Mouse (Mus musculus) heart, adult 18-20 months (tissue): ENCODE results near the gene Polr2e. TPM values are rescaled to one million over a fixed set of nuclear protein-coding genes. Genes with fewer than 3 reads are reported as not detected.
A peak's percentile ranks its signal among the peaks of the same experiment; 100 is the strongest.

ENCODE experiments used
- DNase-seq, 2 experiments: peaks; one replicate each; pipeline ENCODE4 v3.0.0; 2021 to 2022; ENCODE audit warnings: mixed read lengths in 1 of 2
- total RNA-seq, 2 experiments: library from RNA; stranded (reverse); gene quantifications; 2 replicates each; pipeline ENCODE4 v1.2.3; 2021

The Polr2e gene
- total RNA-seq, 2 experiments from 2014 or later = 92.9 to 97.6 TPM

- DNase-seq = peak in 1 of 2 experiments; percentile 81
Measured at GRCm38 (mm10) chr10:80017361-80017760, 22.2 kb downstream of the Polr2e start.

GRCm38 (mm10) chr10:80016931-80017330 lies 22.7 kb downstream of the Polr2e start:
- no peak for DNase-seq

- DNase-seq = peak in 1 of 2 experiments; percentile 81
Measured at GRCm38 (mm10) chr10:80016511-80016910, 23.1 kb downstream of the Polr2e start, which contains the start of gene Arhgap45. Arhgap45 (plus strand) TSS chr10:80016653.

- DNase-seq = no peak
Measured at GRCm38 (mm10) chr10:80015583-80015982, 24.0 kb downstream of the Polr2e start.

GRCm38 (mm10) chr10:80014484-80015290 lies 24.9 kb downstream of the Polr2e start:
- DNase-seq = no peak

GRCm38 (mm10) chr10:80013609-80014008 lies 26.0 kb downstream of the Polr2e start:
- no peak for DNase-seq

GRCm38 (mm10) chr10:80011740-80012139 lies 27.9 kb downstream of the Polr2e start:
- DNase-seq = no peak

GRCm38 (mm10) chr10:80004233-80004705 lies 35.3 kb downstream of the Polr2e start:
- no peak for DNase-seq

GRCm38 (mm10) chr10:80003374-80004232 lies 36.0 kb downstream of the Polr2e start:
- DNase-seq = peak in 1 of 2 experiments; percentile 77

GRCm38 (mm10) chr10:80002829-80003228 lies 36.8 kb downstream of the Polr2e start:
- no peak for DNase-seq

GRCm38 (mm10) chr10:80001945-80002344 lies 37.6 kb downstream of the Polr2e start:
- DNase-seq = no peak

GRCm38 (mm10) chr10:79997819-79998218 lies 41.8 kb downstream of the Polr2e start:
- peak; percentile 65 to 70 for DNase-seq

GRCm38 (mm10) chr10:79997034-79997760 lies 42.4 kb downstream of the Polr2e start:
- DNase-seq = peak; percentile 77 to 83

GRCm38 (mm10) chr10:79996272-79997033 lies 43.1 kb downstream of the Polr2e start, which contains the start of gene Abca7:
Abca7 (plus strand) TSS chr10:79996494.
- DNase-seq = peak; percentile 97 to 100

GRCm38 (mm10) chr10:79995636-79996035 lies 44.0 kb downstream of the Polr2e start:
- no peak for DNase-seq

GRCm38 (mm10) chr10:79994397-79995115 lies 45.0 kb downstream of the Polr2e start:
- peak in 1 of 2 experiments; percentile 61 for DNase-seq

- DNase-seq = no peak
Measured at GRCm38 (mm10) chr10:79991548-79991947, 48.0 kb downstream of the Polr2e start.

GRCm38 (mm10) chr10:79991099-79991498 lies 48.5 kb downstream of the Polr2e start:
- DNase-seq = no peak

- DNase-seq = no peak
Measured at GRCm38 (mm10) chr10:79989870-79990269, 49.7 kb downstream of the Polr2e start.

- DNase-seq = no peak
Measured at GRCm38 (mm10) chr10:79989272-79989786, 50.3 kb downstream of the Polr2e start.
